Mouse (Mus musculus) common myeloid progenitor, adult 5-6 weeks (primary cell): Measurements from ENCODE around the gene D430041D05Rik. TPM values are rescaled to one million over a fixed set of nuclear protein-coding genes. Genes with fewer than 3 reads are reported as not detected.

ENCODE experiments used
- ATAC-seq: replicated peaks from 2 replicates; pipeline ENCODE4 v1.8.0; 2016; ENCODE audit warnings: low read depth, mild to moderate bottlenecking, moderate TSS enrichment, inconsistent platforms; ENCODE audit not compliant: poor library complexity, severe bottlenecking
- total RNA-seq: library from RNA; stranded (forward); fragments of 200-1000, 187-1606 nt; gene quantifications from 2 replicates; pipeline ENCODE4 v1.2.3, GENCODE M21; 2017

Gene D430041D05Rik
- total RNA-seq, 1 experiment from 2014 or later = not detected

- ATAC-seq = no peak
These were observed 51.9 kb downstream of the D430041D05Rik start for GRCm38 (mm10) chr2:104358881-104359280.

DNA sequence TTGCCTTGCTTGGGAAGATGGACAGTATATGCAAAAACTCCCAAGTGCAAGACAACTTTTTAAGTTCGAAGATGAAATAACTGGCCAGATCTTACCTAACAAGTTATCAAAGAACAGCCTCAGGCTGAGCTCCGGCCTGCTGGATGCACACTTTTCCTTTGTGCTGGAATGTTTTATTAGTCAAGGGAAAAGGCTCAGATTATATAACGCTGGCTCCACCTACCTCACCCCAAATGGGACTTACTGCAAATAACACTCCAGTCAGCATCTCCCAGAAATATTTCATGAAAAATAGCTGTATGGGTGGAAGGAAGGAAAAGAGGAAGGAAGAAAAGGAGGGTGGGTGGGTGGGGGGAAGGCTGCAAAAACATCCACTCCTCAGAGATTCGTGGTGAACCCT lies 54.3 kb downstream of the D430041D05Rik start:
- ATAC-seq = no peak

DNA sequence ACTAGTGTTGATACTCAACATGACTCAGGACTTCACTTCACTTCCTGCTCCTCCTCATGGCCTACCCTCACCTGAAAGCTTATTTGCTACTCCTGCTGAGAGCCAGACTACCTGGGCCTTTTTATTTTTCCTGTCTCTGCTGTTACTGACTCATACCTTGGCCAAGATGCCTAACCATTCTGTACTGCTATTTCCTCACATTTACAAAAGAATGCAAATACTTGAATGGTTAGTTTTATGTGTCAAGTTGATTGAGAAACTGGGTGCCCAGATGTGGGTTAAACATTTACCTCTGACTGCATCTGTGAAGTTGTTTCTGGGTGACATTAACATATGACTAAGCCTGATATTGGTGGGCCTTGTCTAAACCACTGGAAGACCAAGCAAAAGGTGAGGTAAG lies 56.7 kb downstream of the D430041D05Rik start:
- ATAC-seq = no peak

GRCm38 (mm10) chr2:104352204-104352493 lies 58.7 kb downstream of the D430041D05Rik start:
- ATAC-seq = no peak

- ATAC-seq = no peak
These were observed 59.2 kb downstream of the D430041D05Rik start for GRCm38 (mm10) chr2:104351415-104352203.

DNA sequence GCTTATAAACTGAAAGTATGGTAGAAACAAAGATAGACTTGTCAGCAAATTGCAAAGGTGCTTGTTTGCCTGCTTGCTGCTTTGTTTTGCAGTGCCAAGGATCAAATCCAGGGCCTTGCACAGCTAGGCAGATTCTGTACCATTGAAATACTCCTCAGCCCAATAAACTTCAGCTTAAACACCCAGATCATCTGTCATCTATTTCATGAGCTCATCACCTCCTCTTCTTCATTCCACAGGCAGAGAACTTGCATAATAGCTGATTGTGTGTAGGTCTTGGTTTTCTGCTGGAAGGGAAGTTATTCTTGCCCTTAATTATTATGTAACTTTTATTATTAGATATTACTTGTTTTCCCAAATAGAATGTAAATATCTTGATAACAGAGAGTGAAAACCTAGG lies 73.2 kb downstream of the D430041D05Rik start:
- ATAC-seq = no peak

DNA sequence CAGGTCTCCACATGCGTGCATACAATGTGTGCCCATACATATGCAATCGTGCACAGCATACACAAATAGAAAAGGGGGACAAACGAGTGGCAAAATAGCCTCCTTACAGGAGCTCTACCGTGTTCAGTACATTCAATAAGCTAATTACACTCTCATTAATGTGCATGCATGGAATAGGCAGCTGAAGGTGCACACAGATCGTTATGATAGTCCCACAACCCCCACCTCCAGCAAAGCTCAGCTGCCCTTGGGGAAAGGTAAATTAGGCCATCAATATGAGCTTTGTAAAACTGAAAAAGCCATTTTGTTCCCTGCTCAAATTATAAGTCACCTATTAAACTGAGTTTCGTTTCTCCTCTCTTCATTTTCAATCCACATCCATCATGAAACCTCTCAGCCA lies 75.0 kb downstream of the D430041D05Rik start:
- no peak for ATAC-seq

- no peak for ATAC-seq
These were observed 76.9 kb downstream of the D430041D05Rik start for GRCm38 (mm10) chr2:104333952-104334351.

GRCm38 (mm10) chr2:104332707-104333106 lies 78.1 kb downstream of the D430041D05Rik start:
- no peak for ATAC-seq

DNA sequence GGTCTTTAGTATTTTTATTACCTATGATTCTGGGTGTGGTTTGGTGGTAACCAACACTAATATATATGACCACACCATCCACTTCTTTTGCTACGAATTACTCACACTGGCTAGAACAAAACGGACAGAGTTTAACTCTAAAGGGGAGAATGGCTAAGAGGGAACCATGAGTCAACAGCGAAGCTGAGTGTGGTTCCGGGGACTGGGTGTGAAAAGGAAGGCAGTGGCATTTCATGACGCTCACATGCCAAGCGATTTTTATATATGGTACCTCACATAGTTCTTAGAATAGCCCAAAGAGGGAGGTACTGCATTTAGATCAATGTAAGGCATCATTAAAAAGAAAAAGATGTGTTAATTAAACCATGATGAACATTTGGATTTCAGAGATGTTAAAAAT lies 79.6 kb downstream of the D430041D05Rik start:
- no peak for ATAC-seq

GRCm38 (mm10) chr2:104327116-104327794 lies 83.6 kb downstream of the D430041D05Rik start:
- ATAC-seq = no peak

GRCm38 (mm10) chr2:104323773-104324172 lies 87.0 kb downstream of the D430041D05Rik start:
- ATAC-seq = no peak

DNA sequence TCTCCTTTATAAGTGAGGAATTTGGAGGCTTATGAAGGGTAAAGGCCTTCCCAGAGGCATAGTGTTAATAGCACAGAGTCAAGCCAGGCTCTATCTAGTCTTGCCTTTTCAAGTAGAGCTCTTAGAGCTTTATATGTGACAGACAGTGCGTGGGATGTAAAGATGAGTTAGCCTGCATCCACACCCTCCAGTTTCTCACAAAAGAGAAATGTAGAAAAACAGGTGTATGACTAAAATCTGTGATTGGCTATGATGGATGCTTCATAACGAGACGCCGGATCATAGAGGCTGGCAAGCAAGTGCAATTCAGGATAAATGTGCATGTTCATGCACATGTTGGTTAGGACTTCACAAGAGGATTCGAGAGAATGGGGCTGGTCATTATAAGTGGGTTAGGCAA lies 87.5 kb downstream of the D430041D05Rik start:
- no peak for ATAC-seq

DNA sequence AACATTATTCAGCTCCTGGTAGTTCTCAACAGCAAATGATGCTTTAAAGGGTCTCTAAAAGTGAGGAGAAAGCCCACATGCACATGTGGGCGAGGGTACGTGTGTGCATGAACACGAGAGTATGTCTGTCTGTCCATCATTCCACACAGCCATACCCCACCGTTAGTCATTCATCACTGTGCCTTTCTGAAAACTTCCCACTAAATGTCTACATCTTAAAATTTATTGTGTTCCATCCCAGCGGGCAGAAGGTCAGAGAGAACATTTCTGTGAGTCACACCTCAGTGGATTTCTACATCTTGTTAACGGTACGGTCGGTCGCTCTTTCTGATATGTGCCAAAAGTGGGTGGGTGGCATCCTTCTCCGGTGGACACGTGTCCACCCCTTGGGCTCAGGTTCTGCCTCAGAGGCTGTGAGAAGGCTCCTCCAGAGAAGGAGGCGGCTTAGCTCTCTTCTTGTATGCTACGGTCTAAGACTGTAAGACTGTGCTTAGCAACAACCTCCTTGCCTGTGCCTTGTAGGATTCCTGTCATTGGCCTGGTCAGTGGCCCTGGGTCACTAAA lies 90.7 kb downstream of the D430041D05Rik start:
- ATAC-seq = no peak

DNA sequence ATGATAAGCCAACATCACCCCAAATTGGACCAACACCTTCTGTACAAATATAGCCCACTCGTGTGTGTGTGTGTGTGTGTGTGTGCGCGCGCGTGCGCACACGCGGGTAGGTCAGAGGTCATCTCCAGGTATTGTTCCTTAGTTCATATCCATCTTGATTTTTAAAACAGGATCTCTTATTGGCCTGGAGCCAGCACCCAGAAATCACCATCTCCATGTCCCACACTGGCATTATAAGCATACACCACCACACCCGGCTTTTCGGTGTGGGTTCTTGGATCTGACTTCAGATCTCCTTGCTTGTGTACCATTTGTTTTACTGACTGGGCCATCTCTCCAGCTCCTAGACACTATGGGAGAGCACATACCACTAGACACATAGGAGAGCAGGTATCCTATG lies 91.4 kb downstream of the D430041D05Rik start:
- no peak for ATAC-seq

GRCm38 (mm10) chr2:104318881-104319280 lies 91.9 kb downstream of the D430041D05Rik start:
- ATAC-seq = no peak

DNA sequence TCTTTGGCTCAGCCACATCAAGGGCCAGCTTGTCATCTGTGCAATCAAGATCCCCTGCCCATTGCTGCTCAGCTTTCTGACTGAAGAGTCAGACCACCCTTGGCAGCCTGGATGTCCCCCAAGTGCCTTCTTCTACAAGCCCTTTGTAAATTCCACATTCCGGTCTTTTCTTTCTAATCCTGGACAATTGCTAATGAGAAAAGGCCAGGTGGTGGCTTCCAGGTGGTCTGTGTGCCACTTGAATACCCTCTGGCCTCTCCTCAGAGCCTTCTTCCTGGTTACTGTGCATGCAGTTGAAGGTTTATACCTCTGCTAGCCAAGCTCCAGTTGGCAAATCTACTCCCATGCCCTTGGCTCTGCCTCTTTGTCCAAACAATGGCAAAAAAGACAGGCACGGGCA lies 92.6 kb downstream of the D430041D05Rik start:
- no peak for ATAC-seq

DNA sequence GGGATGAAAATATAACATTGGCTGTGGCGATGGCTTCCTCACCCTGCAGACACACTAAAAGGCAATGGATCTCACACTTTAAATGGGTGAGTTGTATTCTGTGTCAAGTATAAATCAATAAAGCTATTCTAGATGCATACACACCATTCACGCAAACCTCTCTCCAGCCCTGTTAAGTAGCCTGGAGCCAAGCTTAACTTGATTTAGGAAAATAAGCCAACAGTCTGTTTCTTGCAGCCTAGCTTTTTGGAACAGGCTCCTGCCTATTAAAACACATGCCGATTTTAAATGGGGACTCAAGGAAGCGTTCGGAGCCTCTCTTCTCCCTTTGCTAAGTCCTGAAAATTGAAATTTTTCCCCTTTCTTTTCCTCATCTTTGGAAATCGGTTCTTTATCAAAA lies 93.2 kb downstream of the D430041D05Rik start:
- ATAC-seq = no peak

- no peak for ATAC-seq
These were observed 94.3 kb downstream of the D430041D05Rik start for GRCm38 (mm10) chr2:104316483-104316882.

DNA sequence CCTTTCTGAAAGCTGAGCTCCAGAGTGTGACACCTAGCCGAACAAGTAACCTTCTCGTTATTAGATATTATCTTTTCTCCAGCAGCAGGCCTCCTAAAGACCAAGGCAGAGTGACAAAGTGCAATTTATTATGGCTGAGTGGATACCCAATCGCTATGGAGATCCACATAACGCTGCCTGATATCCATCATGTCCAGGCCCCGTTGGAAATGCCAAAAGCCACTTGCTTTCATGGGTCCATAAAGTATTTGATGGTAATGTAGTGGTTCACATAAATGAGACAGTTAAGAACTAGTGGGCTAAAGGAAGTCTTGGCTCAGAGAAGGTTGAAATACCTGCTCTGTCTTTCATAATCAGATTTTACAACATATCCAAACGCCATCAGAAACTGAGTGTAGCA lies 97.6 kb downstream of the D430041D05Rik start:
- ATAC-seq = no peak

DNA sequence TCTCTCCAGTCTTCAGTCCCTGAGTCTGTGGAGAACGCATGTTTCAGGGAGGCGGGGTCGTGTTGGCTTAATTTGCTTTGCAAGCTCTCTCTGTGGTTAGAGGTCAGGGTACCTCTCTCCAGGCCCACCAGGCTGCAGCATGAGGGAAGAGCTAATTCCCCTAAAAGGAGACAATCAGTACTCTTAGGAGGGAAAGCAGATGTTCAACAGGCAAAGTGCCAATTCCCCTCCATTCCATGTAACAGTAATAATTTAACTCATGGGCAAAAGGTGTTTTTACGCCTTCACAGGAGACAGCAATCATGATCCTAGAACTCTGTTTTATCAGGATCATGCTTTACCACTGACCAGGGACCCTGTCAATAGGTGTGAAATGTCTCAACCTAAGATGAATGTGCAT lies 103.7 kb downstream of the D430041D05Rik start:
- no peak for ATAC-seq
